Mouse (Mus musculus): ENCODE data around the gene Gga2. TPM values are rescaled to one million over a fixed set of nuclear protein-coding genes. Genes with fewer than 3 reads are reported as not detected.
A peak's percentile ranks its signal among the peaks of the same experiment; 100 is the strongest.

The Gga2 gene
- polyA plus RNA-seq, 1 experiment: 49.1 TPM

DNA sequence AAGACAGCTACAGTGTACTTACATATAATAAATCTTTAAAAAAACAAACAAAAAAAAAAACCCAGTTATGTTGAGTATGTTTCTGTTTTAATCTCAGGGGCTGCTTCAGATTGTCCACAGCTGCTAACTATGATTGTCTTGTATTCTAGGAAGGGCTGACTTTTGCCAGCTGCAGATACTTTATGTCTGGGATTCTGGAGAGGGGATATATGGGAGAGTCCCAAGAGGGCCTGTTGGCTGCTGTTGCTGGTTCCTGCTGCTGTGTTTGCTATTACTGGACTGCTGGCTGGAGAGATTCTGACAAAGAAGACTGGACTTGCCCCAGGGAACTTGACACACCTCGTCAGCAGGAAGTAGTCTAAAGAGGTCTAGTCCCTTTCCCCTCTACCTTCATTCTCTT, 29.8 kb upstream of the Gga2 start:
- no peaks in the 10 kb centered on the region; the same call in 1 of the 2 replicates for H3K36me3 ChIP-seq (ENCODE audit: control insufficient read depth, insufficient read depth, low read length)
- H3K4me1 ChIP-seq (ENCODE audit: control insufficient read depth, insufficient read depth, low read length): no peaks in the 10 kb centered on the region
- no peak overlapping the region for H3K27ac ChIP-seq (ENCODE audit: insufficient read depth, low read depth, low read length)
- 71% methylated on average over 1 of the region's 1 CpGs for WGBS
- no peak for DNase-seq
- H3K27me3 ChIP-seq (replicated peaks; ENCODE audit: control insufficient read depth, insufficient read depth, low read length): no peaks in the 10 kb centered on the region
- TF ChIP-seq POLR2A (IDR thresholded peaks at IDR 0.05; ENCODE audit: low read depth, low read length): no peak
- TF ChIP-seq CTCF (conservative IDR thresholded peaks at IDR 0.05; ENCODE audit: insufficient read depth, insufficient read length, low read depth, low read length): no peak
- no peak overlapping the region for H3K4me3 ChIP-seq (ENCODE audit: insufficient read depth, low read depth, low read length)

DNA sequence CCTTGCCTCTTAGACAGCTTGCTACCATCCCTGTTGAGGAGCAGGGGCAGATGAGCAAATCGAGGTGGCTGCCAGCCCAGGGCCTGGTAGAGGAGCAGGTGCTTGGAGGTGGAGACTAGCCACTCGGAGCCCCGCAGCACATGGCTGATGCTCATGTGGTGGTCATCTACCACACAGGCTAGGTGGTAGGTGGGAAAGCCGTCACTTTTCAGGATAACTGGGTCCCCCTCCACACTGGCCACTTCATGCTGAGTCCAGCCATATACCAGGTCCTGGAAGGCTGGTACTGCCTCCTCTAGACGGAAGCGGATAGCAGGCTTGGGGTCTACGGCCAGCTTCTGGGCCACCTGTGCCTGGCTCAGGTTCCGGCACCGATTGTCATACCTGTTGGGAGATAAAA, 27.2 kb upstream of the Gga2 start:
- TF ChIP-seq POLR2A (IDR thresholded peaks at IDR 0.05; ENCODE audit: low read depth, low read length): no peak
- Histone ChIP-seq H3K27me3 (replicated peaks; ENCODE audit: control insufficient read depth, insufficient read depth, low read length) (no peaks in the 10 kb centered on the region), H3K27ac (ENCODE audit: insufficient read depth, low read depth, low read length) (no peak overlapping the region), H3K4me1 (ENCODE audit: control insufficient read depth, insufficient read depth, low read length) (no peaks in the 10 kb centered on the region), H3K4me3 (ENCODE audit: insufficient read depth, low read depth, low read length) (no peak overlapping the region), H3K36me3 (ENCODE audit: control insufficient read depth, insufficient read depth, low read length) (no peaks in the 10 kb centered on the region; the same call in 1 of the 2 replicates)
- 94% methylated on average over 9 of the region's 9 CpGs for WGBS
- DNase-seq: no peak

DNA sequence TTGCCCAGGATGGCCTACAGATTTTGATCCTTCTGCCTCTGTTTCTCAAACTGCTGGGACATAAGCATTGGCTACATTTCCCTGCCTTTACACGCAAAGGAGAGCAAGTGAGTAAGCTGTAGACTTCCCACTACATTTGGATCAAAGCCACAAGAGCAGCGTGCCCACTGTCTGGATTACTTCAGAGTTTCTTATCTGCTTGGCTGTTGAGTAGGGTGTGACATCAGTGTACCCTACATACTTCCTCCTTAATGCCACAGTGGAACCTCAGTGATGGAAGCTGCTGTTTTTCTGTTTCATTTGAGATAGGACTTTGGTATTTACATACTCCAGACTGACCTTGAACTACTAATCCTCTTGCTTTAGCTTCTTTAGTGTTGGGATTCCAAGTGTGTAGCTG, 25.8 kb upstream of the Gga2 start:
- no peaks in the 10 kb centered on the region; the same call in 1 of the 2 replicates for H3K36me3 ChIP-seq (ENCODE audit: control insufficient read depth, insufficient read depth, low read length)
- no peak overlapping the region for H3K4me3 ChIP-seq (ENCODE audit: insufficient read depth, low read depth, low read length)
- WGBS: 81% methylated on average over 2 of the region's 2 CpGs
- no peaks in the 10 kb centered on the region for H3K27me3 ChIP-seq (replicated peaks; ENCODE audit: control insufficient read depth, insufficient read depth, low read length)
- no peaks in the 10 kb centered on the region for H3K4me1 ChIP-seq (ENCODE audit: control insufficient read depth, insufficient read depth, low read length)
- no peak for DNase-seq
- H3K27ac ChIP-seq (ENCODE audit: insufficient read depth, low read depth, low read length): no peak overlapping the region
- TF ChIP-seq POLR2A (IDR thresholded peaks at IDR 0.05; ENCODE audit: low read depth, low read length): no peak
- TF ChIP-seq CTCF (conservative IDR thresholded peaks at IDR 0.05; ENCODE audit: insufficient read depth, insufficient read length, low read depth, low read length): no peak

DNA sequence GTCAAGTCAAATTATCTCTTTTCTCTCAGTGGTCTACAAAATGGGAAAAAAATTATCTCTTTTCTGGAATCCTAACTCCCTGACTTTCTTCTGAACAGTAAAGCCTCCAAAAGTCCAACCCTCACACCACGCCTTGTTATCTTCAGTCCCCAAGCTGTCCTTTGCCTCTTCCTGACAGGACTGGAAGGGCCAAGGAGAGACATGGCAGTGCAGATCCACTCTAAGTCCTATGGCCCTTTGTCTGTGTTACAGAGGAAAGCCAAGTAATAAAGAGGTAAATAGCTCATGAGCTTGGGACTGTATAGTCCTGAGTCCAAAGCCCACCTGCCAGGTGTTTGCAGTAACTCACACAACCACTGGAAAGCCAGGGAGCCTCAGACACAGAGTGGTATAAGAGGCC, 24.7 kb upstream of the Gga2 start:
- H3K4me3 ChIP-seq (ENCODE audit: insufficient read depth, low read depth, low read length): no peak overlapping the region
- H3K27me3 ChIP-seq (replicated peaks; ENCODE audit: control insufficient read depth, insufficient read depth, low read length): no peaks in the 10 kb centered on the region
- TF ChIP-seq POLR2A (IDR thresholded peaks at IDR 0.05; ENCODE audit: low read depth, low read length): no peak
- no peak for TF ChIP-seq CTCF (conservative IDR thresholded peaks at IDR 0.05; ENCODE audit: insufficient read depth, insufficient read length, low read depth, low read length)
- no peaks in the 10 kb centered on the region for H3K4me1 ChIP-seq (ENCODE audit: control insufficient read depth, insufficient read depth, low read length)
- no peaks in the 10 kb centered on the region; the same call in 1 of the 2 replicates for H3K36me3 ChIP-seq (ENCODE audit: control insufficient read depth, insufficient read depth, low read length)
- no peak for DNase-seq
- 89% methylated on average over 1 of the region's 1 CpGs for WGBS
- H3K27ac ChIP-seq (ENCODE audit: insufficient read depth, low read depth, low read length): no peak overlapping the region

DNA sequence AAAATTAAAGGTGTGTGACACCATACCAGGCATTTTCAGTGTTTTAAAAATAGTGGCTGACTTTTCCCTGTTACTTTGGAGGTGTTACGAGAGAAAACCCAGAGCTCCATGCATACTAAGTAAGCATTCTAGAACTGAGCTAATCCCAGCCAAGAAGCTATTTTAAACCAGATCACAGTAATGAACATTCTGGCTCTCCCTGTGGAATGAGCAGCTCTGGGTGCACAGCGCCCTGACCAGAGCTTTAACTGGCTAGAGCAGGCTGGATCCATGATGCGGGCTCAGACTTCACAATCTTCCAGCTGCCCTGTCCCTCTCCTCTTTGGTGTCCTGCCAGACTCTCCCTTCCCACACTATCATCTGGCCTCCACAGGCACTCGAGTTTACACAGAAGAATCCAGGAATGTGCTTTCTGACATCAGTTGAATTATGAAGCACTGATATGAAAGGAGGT, 24.2 kb upstream of the Gga2 start:
- Histone ChIP-seq H3K27ac (ENCODE audit: insufficient read depth, low read depth, low read length) (peak overlapping the region; percentile 16; the same call in 1 of the 2 replicates), H3K4me3 (ENCODE audit: insufficient read depth, low read depth, low read length) (no peak overlapping the region), H3K36me3 (ENCODE audit: control insufficient read depth, insufficient read depth, low read length) (no peaks in the 10 kb centered on the region; the same call in 1 of the 2 replicates), H3K4me1 (ENCODE audit: control insufficient read depth, insufficient read depth, low read length) (no peaks in the 10 kb centered on the region), H3K27me3 (replicated peaks; ENCODE audit: control insufficient read depth, insufficient read depth, low read length) (no peaks in the 10 kb centered on the region)
- peak; percentile 28 for DNase-seq
- TF ChIP-seq POLR2A (IDR thresholded peaks at IDR 0.05; ENCODE audit: low read depth, low read length): no peak
- no peak for TF ChIP-seq CTCF (conservative IDR thresholded peaks at IDR 0.05; ENCODE audit: insufficient read depth, insufficient read length, low read depth, low read length)
- 52% methylated on average over 4 of the region's 4 CpGs for WGBS

DNA sequence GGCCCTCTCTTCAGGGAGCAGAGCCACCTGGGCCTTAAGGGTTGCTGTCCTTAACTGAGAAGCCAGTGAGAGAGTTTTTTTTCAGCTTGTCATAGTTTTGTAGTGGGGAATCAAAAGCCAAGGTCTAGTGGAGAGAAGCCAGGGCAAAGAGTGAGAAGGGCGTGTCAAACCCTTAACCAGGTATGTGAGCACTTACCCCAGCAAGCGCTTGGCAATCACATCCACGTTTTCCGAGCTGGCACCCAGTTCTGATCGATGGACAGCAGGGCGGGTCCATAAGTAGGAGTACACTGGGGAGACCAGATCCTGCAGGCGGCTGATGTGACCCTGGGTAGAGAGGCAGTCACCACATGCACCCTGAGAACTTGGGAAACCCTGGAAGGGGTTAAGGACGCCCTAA, 23.1 kb upstream of the Gga2 start:
- Histone ChIP-seq H3K27me3 (replicated peaks; ENCODE audit: control insufficient read depth, insufficient read depth, low read length) (no peaks in the 10 kb centered on the region), H3K27ac (ENCODE audit: insufficient read depth, low read depth, low read length) (no peak overlapping the region), H3K4me1 (ENCODE audit: control insufficient read depth, insufficient read depth, low read length) (no peaks in the 10 kb centered on the region), H3K36me3 (ENCODE audit: control insufficient read depth, insufficient read depth, low read length) (no peaks in the 10 kb centered on the region; the same call in 1 of the 2 replicates), H3K4me3 (ENCODE audit: insufficient read depth, low read depth, low read length) (no peak overlapping the region)
- DNase-seq: no peak
- 82% methylated on average over 8 of the region's 8 CpGs for WGBS
- TF ChIP-seq POLR2A (IDR thresholded peaks at IDR 0.05; ENCODE audit: low read depth, low read length) (no peak), CTCF (conservative IDR thresholded peaks at IDR 0.05; ENCODE audit: insufficient read depth, insufficient read length, low read depth, low read length) (no peak)

DNA sequence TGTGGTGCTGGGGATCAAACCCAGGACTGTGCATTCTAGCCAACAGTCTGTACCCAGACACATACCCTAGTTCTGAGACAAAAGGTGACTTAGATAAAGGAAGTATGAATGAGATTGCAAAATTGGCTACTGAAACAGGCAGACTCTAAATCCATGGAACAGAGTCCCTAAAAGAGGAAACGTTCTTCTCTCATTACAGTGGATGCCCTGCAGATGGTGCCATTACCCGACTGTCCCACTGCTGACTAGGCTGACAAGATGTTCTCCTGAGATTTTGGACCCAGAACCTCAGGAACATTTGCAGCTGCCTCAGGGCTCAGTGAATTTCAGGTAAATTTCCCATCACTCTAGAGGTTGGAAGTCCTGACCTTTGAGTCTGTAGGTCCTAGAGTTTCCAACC, 13.3 kb upstream of the Gga2 start:
- Histone ChIP-seq H3K36me3 (ENCODE audit: control insufficient read depth, insufficient read depth, low read length) (no peaks in the 10 kb centered on the region; the same call in 1 of the 2 replicates), H3K4me3 (ENCODE audit: insufficient read depth, low read depth, low read length) (no peak overlapping the region), H3K27ac (ENCODE audit: insufficient read depth, low read depth, low read length) (no peak overlapping the region), H3K27me3 (replicated peaks; ENCODE audit: control insufficient read depth, insufficient read depth, low read length) (no peaks in the 10 kb centered on the region), H3K4me1 (ENCODE audit: control insufficient read depth, insufficient read depth, low read length) (no peaks in the 10 kb centered on the region)
- WGBS: 19% methylated on average over 2 of the region's 2 CpGs
- no peak for DNase-seq
- no peak for TF ChIP-seq POLR2A (IDR thresholded peaks at IDR 0.05; ENCODE audit: low read depth, low read length)
- peak; percentile 64 for TF ChIP-seq CTCF (conservative IDR thresholded peaks at IDR 0.05; ENCODE audit: insufficient read depth, insufficient read length, low read depth, low read length)

All from kidney, adult 2 months (tissue).